Mouse (Mus musculus) hindbrain, embryonic 16.5 days (tissue): Measurements from ENCODE around the gene E2f6. TPM values are rescaled to one million over a fixed set of nuclear protein-coding genes. Genes with fewer than 3 reads are reported as not detected.

Experiments
- ATAC-seq: fragments of 200-750 bp; cut with Nextera tagmentation; 2 replicates; pipeline ENCODE4 v1.8.0; 2017; ENCODE audit warnings: moderate TSS enrichment, moderate library complexity
- H3K27ac ChIP-seq: fragments of 300-500 bp; sonication (generic); 2 replicates; pipeline ENCODE4 v1.5.1; 2014; ENCODE audit warnings: low read depth, mild to moderate bottlenecking, control low read depth, low read length, moderate library complexity
- H3K27me3 ChIP-seq: fragments of 300-500 bp; sonication (generic); replicated peaks from 2 replicates; pipeline ENCODE4 v1.6.1; 2014; ENCODE audit warnings: low read length; ENCODE audit not compliant: control insufficient read depth, insufficient read depth
- H3K36me3 ChIP-seq: fragments of 300-500 bp; sonication (generic); 2 replicates; pipeline ENCODE4 v1.6.1; 2014; ENCODE audit warnings: mild to moderate bottlenecking, low read length, moderate library complexity, mixed read lengths; ENCODE audit not compliant: control insufficient read depth, insufficient read depth
- H3K4me1 ChIP-seq: fragments of 300-500 bp; sonication (generic); 2 replicates; pipeline ENCODE4 v1.6.1; 2014; ENCODE audit warnings: low read depth, low read length; ENCODE audit not compliant: control insufficient read depth, insufficient read depth
- H3K4me2 ChIP-seq: fragments of 300-500 bp; sonication (generic); 2 replicates; pipeline ENCODE4 v1.6.1; 2014; ENCODE audit warnings: mild to moderate bottlenecking, low read length, control low read depth, moderate library complexity
- H3K4me3 ChIP-seq: fragments of 300-500 bp; sonication (generic); 2 replicates; pipeline ENCODE4 v1.5.1; 2014; ENCODE audit warnings: mild to moderate bottlenecking, low read length, control low read depth, moderate library complexity
- H3K9ac ChIP-seq: fragments of 300-500 bp; sonication (generic); 2 replicates; pipeline ENCODE4 v1.6.1; 2014; ENCODE audit warnings: low read depth, mild to moderate bottlenecking, control low read depth, low read length, moderate library complexity
- H3K9me3 ChIP-seq: fragments of 300-500 bp; sonication (generic); 2 replicates; pipeline ENCODE4 v1.6.1; 2014; ENCODE audit warnings: mild to moderate bottlenecking, low read length, moderate library complexity; ENCODE audit not compliant: control insufficient read depth
- WGBS: fragments of 180-500 bp; shearing (Covaris S2); extraction: QIAGEN DNeasy Blood & Tissue Kit; methylation state at CpG from one replicate; pipeline ENCODE4 v1.1.7; 2014; 5-methylcytosine and 5-hydroxymethylcytosine counted together
- polyA plus RNA-seq: library from polyadenylated mRNA; unstranded; fragments of >200 nt; fragmentation: Nextera tagmentation; extraction: Ambion mirVana; gene quantifications from 2 replicates; pipeline ENCODE4 v1.2.1, GENCODE M21; 2015

Gene E2f6
- 28.9 and 30.2 TPM in 2 replicates for polyA plus RNA-seq

DNA sequence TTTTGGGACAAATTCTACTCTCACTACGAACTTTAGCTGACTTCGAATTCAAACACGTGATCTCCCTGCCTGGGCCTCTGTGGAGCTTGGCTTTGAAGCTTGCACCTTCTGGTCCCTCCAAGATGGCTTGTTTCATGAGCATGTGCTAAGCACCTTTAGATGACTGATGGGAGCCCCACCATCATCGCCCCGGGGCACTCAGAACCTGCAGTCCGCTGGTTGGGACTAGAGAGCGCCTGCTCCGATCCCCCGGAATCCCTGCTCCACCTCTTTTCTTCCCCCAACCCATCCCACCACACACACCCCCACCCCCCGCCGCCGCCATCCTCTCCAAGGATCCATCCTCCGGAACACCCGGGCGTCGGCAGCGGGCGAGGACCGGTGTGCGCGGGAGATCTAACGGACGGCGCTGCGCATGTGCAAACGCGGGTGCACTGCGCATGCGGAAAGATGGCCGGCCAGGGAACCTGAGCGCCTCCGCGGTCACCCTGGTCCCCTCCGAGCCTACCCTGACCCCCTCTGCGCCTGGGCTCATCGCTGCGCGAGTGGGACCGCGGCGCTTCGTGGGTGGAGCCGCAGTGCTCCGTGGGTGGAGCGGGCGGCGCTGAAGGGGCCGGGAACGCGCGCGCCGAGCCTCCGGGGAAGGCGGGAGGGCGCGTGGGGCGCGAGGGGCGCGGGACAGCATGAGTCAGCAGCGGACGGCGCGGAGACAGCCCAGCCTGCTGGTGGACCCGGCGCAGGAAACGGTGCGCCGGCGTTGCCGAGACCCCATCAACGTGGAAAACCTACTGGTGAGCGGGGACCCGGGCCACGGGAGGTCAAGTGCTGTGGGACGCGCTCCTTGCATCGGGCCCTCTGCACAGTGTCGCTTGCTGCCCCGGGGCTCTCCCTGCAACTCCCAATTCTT is at the start of gene E2f6:
Gene E2f6 (plus strand): TSS at position 439 of the 907 bp plus-strand sequence.
- 5% methylated on average over 76 of the region's 81 CpGs for WGBS
- H3K4me2 ChIP-seq, result peak within 1 kb of the TSS; percentile 68
- H3K4me3 ChIP-seq, result peak within 1 kb of the TSS; percentile 93
- H3K27ac ChIP-seq, result peak within 1 kb of the TSS; percentile 83
- H3K9ac ChIP-seq, result peak within 1 kb of the TSS; percentile 95
- H3K27me3 ChIP-seq, result no peaks in the 10 kb centered on the region
- H3K4me1 ChIP-seq, result peaks cover 14% of the 10 kb centered on the region
- peak; percentile 87 for ATAC-seq
- no peaks in the 10 kb centered on the region for H3K36me3 ChIP-seq
- H3K9me3 ChIP-seq, result no peaks in the 10 kb centered on the region

DNA sequence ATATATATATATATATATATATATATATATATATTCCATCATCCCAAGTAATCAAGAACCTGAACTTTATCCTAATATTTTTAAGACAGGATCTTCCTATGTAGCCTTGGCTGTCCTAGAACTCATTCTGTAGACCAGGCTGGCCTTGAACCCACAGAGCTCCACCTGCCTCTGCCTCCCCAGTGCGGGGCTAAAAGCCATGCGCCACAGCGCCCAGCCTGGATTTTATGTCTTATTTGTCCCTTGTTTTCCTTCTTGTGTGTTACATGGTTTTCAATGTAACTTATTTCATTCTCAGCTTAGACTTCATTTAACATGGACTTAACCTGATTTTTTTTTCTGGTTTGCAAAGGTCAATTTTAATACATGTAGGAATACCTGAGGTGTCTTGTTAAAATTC is 49.3 kb upstream of the E2f6 start:
- no peak overlapping the region for H3K27ac ChIP-seq
- H3K27me3 ChIP-seq, result no peaks in the 10 kb centered on the region
- WGBS, result 97% methylated on average over 3 of the region's 3 CpGs
- H3K9ac ChIP-seq, result no peak overlapping the region
- H3K4me1 ChIP-seq, result no peaks in the 10 kb centered on the region
- H3K4me2 ChIP-seq, result no peak overlapping the region
- no peaks in the 10 kb centered on the region for H3K9me3 ChIP-seq
- H3K36me3 ChIP-seq, result no peaks in the 10 kb centered on the region
- no peak for ATAC-seq
- H3K4me3 ChIP-seq, result no peak overlapping the region

DNA sequence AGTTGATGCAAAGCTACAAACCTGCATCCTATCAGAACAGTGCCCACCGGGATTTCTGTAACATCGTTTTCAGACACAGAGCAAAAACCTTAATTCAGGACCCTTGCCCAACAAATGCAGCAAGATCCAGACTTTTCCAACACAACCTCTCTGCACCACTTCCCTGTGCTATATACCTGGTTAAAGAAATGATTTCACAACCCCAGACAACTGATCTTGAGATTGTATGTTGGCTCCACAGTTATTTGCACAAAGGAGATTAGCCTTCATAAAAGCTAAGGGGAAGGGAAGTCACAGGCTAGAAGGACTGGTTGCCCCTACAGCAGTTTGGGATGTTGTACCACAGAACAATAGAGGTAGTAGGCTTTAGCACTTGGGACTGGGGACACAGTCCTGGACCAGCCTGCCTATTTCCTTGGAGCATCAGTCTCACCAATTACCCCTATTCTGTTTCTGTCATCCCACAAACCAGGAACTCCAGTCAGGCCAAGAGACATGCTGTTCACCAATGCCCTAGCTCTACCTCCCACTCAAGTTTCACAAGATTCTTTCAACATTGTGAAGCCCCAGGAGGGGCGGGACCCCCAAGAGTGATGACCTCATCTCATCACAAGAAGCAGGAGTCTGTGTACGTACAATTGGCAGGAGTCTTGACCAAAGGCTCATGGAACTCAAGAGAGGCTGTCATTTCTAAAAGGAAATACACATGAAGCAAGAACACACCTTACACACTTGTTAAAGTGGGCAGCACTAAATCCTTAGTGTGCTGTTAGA is 46.9 kb upstream of the E2f6 start:
- ATAC-seq, result no peak
- Histone ChIP-seq H3K4me2 (no peak overlapping the region), H3K36me3 (no peaks in the 10 kb centered on the region), H3K4me3 (no peak overlapping the region), H3K27me3 (no peaks in the 10 kb centered on the region), H3K9me3 (no peaks in the 10 kb centered on the region), H3K4me1 (no peaks in the 10 kb centered on the region), H3K27ac (no peak overlapping the region), H3K9ac (no peak overlapping the region)
- WGBS, result 88% methylated on average over 4 of the region's 4 CpGs

- H3K27ac ChIP-seq, result no peak overlapping the region
- H3K27me3 ChIP-seq, result no peaks in the 10 kb centered on the region
- WGBS, result 76% methylated on average over 12 of the region's 12 CpGs
Observed at GRCm38 (mm10) chr12:16764776-16765445, 45.9 kb upstream of the E2f6 start.

DNA sequence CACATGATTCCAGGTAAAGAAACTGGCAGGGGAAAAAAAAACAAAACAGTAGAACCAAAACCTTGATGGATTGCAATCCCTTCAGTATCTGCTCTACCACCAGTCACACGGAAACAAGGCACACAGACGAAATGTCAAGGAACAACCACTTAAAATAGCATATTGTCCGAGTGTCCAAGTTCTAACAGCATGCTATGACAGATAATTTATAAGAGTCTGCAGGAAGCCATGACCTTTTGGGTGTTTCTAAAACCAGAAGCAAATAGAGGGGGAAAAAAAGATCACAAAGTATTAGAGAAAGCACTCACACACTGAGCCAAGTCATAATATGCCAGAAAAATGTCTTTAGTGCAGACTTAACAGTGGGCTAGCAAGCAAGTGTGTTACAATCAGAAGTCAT is 42.5 kb upstream of the E2f6 start:
- Histone ChIP-seq H3K4me2 (no peak overlapping the region), H3K4me3 (no peak overlapping the region), H3K27ac (no peak overlapping the region), H3K4me1 (no peaks in the 10 kb centered on the region), H3K27me3 (no peaks in the 10 kb centered on the region), H3K9me3 (no peaks in the 10 kb centered on the region), H3K36me3 (no peaks in the 10 kb centered on the region), H3K9ac (no peak overlapping the region)
- no peak for ATAC-seq
- WGBS, result 65% methylated on average over 3 of the region's 3 CpGs

More at GRCm38 (mm10) chr12:16764776-16765445, 45.9 kb upstream of the E2f6 start:
- H3K9ac ChIP-seq, result no peak overlapping the region
- H3K4me2 ChIP-seq, result no peak overlapping the region
- H3K4me3 ChIP-seq, result no peak overlapping the region
- H3K4me1 ChIP-seq, result no peaks in the 10 kb centered on the region
- H3K9me3 ChIP-seq, result no peaks in the 10 kb centered on the region
- H3K36me3 ChIP-seq, result no peaks in the 10 kb centered on the region
- ATAC-seq, result no peak

GRCm38 (mm10) chr12:16768711-16769110 is 42.1 kb upstream of the E2f6 start:
- H3K4me3 ChIP-seq, result no peak overlapping the region
- no peaks in the 10 kb centered on the region for H3K27me3 ChIP-seq
- no peak overlapping the region for H3K4me2 ChIP-seq
- H3K4me1 ChIP-seq, result no peaks in the 10 kb centered on the region
- no peak overlapping the region for H3K9ac ChIP-seq
- no peaks in the 10 kb centered on the region for H3K36me3 ChIP-seq
- no peak for ATAC-seq
- no peak overlapping the region for H3K27ac ChIP-seq
- H3K9me3 ChIP-seq, result no peaks in the 10 kb centered on the region
- 70% methylated on average over 2 of the region's 2 CpGs for WGBS

GRCm38 (mm10) chr12:16769601-16770165 is 41.1 kb upstream of the E2f6 start:
- WGBS, result 94% methylated on average over 6 of the region's 6 CpGs
- H3K27me3 ChIP-seq, result no peaks in the 10 kb centered on the region

DNA sequence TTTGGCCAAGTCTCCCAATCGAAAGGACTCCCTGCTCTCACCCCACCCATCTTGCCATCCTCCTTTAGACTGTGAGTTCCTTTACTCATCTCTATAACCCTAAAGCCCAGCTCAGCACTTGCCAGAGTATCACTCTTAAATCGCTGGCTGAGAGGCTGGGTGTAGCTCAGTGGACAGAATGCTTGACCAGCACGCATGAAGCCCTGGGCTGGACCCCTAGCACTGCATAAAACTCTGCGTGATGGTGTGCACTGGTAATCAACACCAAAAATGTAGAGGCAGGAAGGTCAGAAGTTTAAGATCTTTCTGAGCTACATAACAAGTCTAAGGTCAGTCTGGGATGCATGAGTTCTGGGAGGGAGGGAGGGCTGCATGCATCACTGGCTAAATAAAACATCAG is 36.2 kb upstream of the E2f6 start:
- Histone ChIP-seq H3K36me3 (no peaks in the 10 kb centered on the region), H3K4me3 (no peak overlapping the region), H3K9ac (no peak overlapping the region), H3K27me3 (no peaks in the 10 kb centered on the region), H3K4me1 (no peaks in the 10 kb centered on the region), H3K4me2 (no peak overlapping the region), H3K9me3 (no peaks in the 10 kb centered on the region), H3K27ac (no peak overlapping the region)
- ATAC-seq, result no peak
- 93% methylated on average over 4 of the region's 4 CpGs for WGBS

More at GRCm38 (mm10) chr12:16769601-16770165, 41.1 kb upstream of the E2f6 start:
- Histone ChIP-seq H3K27ac (no peak overlapping the region), H3K36me3 (no peaks in the 10 kb centered on the region), H3K9me3 (no peaks in the 10 kb centered on the region), H3K4me2 (no peak overlapping the region), H3K9ac (no peak overlapping the region), H3K4me1 (no peaks in the 10 kb centered on the region), H3K4me3 (no peak overlapping the region)
- no peak for ATAC-seq
